Mouse (Mus musculus): ENCODE measurements around the gene Sema3a.
"Not testable (repeated sequence)": the region's sequence is repeated elsewhere in the genome, so short reads cannot be mapped to it uniquely, and the experiment has no call there.

Gene Sema3a

GRCm38 (mm10) chr5:13550953-13551352 is 425.7 kb downstream of the Sema3a start:
- no peak for DNase-seq (ENCODE audit: low spot score)

DNA sequence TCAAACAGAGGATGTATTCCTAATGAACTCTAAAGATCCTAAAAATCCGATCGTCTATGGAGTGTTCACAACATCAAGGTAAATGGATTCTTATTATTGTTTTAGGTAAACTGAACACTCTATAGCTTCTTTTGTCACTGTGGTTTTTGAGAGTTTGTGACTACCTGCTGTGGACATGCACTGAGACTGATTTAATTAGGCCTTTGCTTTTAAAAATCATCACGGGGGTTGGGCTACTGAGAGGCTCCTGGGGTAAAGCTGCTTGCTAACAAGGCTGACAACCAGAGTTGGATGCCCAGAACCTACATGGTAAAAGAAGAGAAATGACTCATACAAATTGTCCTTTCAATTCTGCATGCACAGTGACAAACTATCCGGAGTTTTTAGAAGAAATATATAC is 432.0 kb downstream of the Sema3a start:
- no peak for DNase-seq (ENCODE audit: low spot score)

DNA sequence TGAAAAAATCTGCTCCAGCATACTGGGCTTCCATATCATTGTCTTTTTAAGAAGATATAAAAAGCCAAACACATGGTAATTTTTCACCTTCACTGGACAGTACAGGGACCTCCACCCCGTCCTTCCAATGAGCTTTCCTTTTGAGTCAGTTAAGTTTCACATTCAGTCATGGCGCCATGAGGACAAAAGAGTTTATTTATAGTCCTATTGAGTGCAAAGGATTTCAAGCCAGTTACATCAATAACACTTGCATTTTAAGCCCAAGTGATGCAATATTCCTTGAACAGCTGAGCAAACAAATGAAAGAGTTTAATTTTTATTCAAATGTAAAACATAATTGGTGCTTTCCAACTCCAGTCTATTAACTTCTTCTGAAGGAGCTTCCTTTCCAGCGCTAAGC is 448.7 kb downstream of the Sema3a start:
- DNase-seq (ENCODE audit: low spot score), result no peak

DNA sequence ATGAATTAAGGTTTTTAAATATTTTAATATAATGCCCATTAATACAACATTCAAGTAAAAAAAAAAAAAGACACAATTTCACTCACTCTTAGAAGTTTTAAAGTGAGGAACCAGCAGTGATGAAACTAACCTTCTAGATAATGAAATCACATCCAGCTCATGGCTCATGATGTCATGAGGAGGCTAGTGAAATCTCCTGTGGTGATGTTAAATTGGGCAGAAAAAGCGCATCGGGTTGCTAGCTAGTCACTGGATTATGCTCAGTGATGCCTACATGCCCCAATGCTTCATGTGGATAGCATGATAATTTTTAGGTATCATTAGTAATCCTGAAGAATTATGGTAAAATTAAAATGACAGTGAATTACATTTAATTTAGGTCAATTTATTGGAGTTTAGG is 453.9 kb downstream of the Sema3a start:
- no peak for DNase-seq (ENCODE audit: low spot score)

DNA sequence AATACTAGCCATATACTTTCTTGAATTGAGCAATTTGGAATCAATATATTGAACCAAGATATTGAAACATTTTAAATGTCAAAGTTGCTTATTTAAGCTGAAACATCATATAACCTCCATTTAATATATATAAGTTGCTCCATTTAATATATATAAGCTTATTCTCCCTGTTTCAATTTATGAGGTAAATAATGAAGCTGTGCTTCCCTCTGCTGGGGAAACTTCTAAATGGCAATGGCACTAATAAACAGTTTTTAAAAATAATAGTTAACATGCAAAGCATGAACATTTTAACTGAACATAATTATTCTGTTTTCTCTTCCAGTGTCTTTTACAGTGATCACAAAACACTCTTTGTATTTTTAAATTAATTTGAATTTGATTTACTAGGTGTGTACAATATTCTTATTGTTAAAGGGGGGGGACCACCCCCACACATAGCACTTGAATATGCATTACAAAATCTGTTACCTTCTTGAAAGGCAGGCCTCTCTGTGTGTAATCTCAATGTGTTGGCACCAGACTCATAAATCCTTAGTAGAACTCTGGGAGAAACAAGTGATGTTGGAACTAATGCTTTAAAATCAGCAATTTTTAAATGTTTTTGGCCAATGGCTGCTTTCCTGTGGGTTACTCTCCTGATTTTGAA is 460.5 kb downstream of the Sema3a start:
- DNase-seq (ENCODE audit: low spot score), result no peak

- DNase-seq (ENCODE audit: low spot score), result no peak
These were observed 469.2 kb downstream of the Sema3a start for GRCm38 (mm10) chr5:13594422-13594821.

DNA sequence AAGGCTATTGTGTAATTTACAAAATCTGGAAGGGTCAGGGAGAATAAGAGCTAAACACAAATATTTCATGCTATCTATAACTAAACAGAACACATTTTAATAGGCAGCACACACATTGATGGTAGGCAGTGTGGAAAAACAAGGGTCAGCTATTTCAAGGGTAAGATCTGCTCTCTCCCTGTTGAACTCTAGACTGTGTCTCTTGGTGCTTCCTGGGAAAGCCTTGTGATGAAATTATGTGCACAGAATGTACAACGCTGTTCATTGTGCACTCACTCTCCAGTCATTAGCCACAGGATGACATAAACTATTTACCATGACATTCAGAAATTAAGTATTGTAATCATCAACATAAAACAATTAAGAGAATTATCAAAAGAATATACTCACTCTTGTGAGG is 486.4 kb downstream of the Sema3a start:
- no peak for DNase-seq (ENCODE audit: low spot score)

DNA sequence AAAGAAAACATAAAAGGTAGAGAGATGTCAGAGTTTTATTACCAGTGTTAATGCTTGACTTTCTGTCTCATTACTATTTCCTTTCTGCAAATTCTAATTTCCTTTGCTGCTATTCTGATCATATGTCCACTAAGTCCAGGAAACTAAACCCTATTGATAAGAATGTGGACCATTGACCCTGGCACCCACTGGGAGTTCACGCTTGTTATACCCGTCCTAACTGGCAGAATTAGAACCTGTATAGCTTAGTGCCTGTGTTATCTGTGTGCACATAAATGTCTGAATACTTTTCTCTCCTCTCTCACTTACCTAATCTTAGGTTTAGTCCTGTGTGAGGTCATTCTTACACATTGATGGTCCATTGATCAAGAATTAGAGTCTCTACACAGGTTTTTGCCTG is 486.9 kb downstream of the Sema3a start:
- no peak for DNase-seq (ENCODE audit: low spot score)

- not testable (repeated sequence) for DNase-seq (ENCODE audit: low spot score)
These were observed 489.4 kb downstream of the Sema3a start for GRCm38 (mm10) chr5:13614575-13614974.

GRCm38 (mm10) chr5:13615907-13616306 is 490.7 kb downstream of the Sema3a start:
- DNase-seq (ENCODE audit: low spot score), result no peak

DNA sequence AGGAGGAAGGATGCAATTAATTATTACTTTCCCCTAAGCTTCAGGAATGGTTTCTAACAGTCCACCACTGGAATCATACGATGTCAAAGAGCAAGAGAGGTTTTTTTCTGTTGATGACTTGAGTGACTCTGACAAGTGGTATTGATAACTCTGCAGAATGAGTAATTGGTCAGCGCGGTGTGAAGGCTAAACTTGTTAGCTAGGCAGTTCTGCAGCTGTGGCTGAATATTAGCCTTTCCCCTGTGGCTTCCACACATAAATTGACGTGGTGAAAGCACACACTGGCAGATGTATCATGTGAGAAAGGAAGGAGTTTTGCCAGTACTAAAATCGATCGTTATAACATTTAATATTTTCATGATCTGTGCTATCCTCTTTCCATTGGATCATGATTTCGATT is 497.4 kb downstream of the Sema3a start:
- no peak for DNase-seq (ENCODE audit: low spot score)

DNA sequence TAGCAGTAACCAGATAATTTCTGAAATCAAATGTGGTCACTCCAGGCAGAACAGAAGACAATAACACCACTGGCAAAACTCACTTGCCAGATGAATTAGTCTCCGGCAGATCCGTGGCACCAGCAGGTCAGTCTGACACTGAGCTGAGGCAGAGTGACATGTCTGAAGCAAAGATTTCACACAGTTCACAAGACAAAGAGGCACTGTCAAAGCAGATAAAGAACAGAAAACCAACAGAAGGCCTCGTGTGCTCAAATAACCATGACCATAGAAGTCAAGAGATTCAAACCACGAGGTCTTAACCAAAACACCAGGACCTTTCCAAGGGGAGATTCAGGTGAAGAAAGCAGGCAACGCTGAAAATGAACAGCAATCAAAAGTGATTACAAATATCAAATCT is 499.5 kb downstream of the Sema3a start:
- DNase-seq (ENCODE audit: low spot score), result no peak

DNA sequence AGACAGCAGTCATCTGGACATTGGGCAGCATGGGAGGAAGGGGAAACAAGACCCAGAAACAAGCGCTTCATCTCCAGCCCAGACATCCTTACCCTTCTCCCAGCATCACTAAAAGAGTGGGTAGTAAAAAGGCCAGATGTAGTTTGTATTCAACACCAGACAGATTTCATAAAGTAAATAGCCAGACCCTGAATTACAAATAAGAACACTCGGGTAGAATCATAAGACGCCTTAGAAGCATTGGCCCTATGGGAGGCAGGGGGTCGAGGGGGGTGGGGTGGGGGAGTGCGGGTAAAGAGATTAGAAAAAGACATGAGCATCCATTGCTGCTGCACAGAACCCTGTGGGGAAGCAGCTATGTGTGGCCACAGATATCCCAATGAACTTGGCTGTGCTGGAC is 500.9 kb downstream of the Sema3a start:
- no peak for DNase-seq (ENCODE audit: low spot score)

DNA sequence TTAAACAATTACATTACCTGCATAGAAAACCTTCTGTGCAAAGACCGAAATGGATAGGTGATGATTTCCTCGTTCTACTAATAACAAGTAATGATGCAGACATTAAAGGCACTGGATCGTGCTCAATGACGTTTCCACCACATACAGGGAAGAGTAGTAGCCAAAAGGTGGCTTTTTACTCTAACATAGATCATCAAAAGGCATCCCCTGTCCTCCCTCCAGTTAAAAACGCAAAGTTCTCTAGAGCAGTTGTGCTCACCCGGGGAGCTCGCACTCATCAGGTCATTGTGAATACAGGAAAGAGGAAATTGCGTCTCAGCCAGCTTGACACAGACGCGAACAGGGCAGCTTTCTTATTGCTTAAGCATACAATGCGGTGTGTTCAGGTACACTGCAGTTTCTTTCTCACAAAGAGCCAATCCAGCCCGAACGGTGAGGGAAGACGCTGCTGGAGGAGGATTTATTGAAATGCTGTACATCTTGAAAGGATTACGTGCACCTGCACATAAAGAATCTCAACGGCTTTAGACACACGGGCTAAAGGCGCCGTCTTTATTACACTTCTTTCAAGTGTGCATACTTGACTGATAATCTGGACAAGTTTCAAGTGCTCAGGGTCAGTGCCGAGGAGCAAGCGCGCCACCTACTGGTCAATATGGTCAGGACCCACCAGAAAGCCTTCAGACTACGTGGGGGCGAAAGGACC is 503.5 kb downstream of the Sema3a start:
- DNase-seq (ENCODE audit: low spot score), result peak; percentile 56

DNA sequence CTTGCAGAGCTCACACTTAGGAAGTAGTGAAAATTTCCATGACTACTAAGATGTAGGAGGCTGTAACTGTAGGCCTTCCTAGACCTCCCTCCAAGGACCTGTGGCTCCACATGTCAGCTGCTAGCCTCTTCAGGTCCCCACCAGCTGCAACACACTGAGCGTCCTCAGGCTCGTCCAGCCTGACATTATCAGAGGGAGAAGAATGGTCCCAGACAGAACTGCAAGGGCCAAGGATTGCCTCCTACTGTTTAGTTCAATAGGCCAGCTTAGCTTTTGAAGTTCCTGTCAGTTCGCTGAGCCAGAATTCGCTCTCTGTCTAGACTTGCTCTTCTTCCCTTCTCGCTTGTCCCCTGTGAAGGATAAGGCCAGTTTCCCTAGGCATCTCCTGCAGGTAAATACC is 504.7 kb downstream of the Sema3a start:
- DNase-seq (ENCODE audit: low spot score), result no peak

DNA sequence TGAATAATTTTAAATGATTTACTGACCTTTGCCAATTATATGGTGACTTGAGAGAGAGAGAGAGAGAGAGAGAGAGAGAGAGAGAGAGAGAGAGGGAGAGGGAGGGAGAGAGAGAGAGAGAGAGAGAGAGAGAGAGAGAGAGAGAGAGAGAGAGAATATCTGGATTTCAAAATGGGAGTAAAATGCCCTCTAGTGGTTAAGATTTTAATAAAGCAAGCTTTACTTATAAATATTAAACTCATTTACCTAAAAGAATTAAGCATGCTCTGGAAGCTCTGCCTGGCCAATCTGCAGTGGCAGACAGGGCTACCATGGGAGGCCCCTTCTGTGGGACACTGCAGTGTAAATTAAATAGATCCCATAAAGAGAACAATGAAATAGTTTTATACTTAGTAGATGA is 505.5 kb downstream of the Sema3a start:
- DNase-seq (ENCODE audit: low spot score), result no peak

- DNase-seq (ENCODE audit: low spot score), result no peak
These were observed 511.0 kb downstream of the Sema3a start for GRCm38 (mm10) chr5:13636237-13636636.

All from ovary, postnatal 10 days (tissue).